Mouse (Mus musculus) heart, embryonic 14.5 days (tissue): Measurements from ENCODE around the gene Dbndd1. TPM values are rescaled to one million over a fixed set of nuclear protein-coding genes. Genes with fewer than 3 reads are reported as not detected.

Experiments
- ATAC-seq: fragments of 200-750 bp; cut with Nextera tagmentation; 2 replicates; pipeline ENCODE4 v1.8.0; 2017; ENCODE audit warnings: low read depth, moderate TSS enrichment; ENCODE audit not compliant: insufficient number of reproducible peaks, insufficient read depth, low FRiP score
- H3K27ac ChIP-seq, 2 experiments: fragments of 200-500 bp in 1 of 2; fragments of 300-500 bp in 1 of 2; sonication (generic) in 1 of 2; replicated peaks in 1 of 2; 2 replicates each; pipeline ENCODE4 v1.5.1; 2012 to 2014; ENCODE audit warnings: low read depth in 2 of 2, low read length in 2 of 2, control low read depth in 1 of 2, mild to moderate bottlenecking in 1 of 2, mixed read lengths in 1 of 2; ENCODE audit not compliant: control insufficient read depth in 1 of 2, insufficient read depth in 1 of 2
- H3K27me3 ChIP-seq: fragments of 300-500 bp; sonication (generic); 2 replicates; pipeline ENCODE4 v1.6.1; 2014; ENCODE audit warnings: mild to moderate bottlenecking, low read length, control low read depth; ENCODE audit not compliant: control insufficient read depth, insufficient read depth
- H3K36me3 ChIP-seq: fragments of 300-500 bp; sonication (generic); 2 replicates; pipeline ENCODE4 v1.6.1; 2014; ENCODE audit warnings: mild to moderate bottlenecking, control low read depth, low read length, mixed read lengths; ENCODE audit not compliant: control insufficient read depth, insufficient read depth
- H3K4me1 ChIP-seq, 2 experiments: fragments of 200-500 bp in 1 of 2; fragments of 300-500 bp in 1 of 2; sonication (generic) in 1 of 2; 2 replicates each; pipeline ENCODE4 v1.6.1; 2012 to 2014; ENCODE audit warnings: low read length in 2 of 2, control low read depth in 1 of 2, mixed read lengths in 1 of 2; ENCODE audit not compliant: control insufficient read depth in 2 of 2, insufficient read depth in 2 of 2
- H3K4me2 ChIP-seq: fragments of 300-500 bp; sonication (generic); 2 replicates; pipeline ENCODE4 v1.6.1; 2014; ENCODE audit warnings: mild to moderate bottlenecking, low read length
- H3K4me3 ChIP-seq, 2 experiments: fragments of 200-500 bp in 1 of 2; fragments of 300-500 bp in 1 of 2; sonication (generic) in 1 of 2; 2 replicates each; pipeline ENCODE4 v1.5.1; 2012 to 2014; ENCODE audit warnings: low read length in 2 of 2, mild to moderate bottlenecking in 2 of 2, control low read depth in 1 of 2, low read depth in 1 of 2, moderate library complexity in 1 of 2; ENCODE audit not compliant: control insufficient read depth in 1 of 2, insufficient read depth in 1 of 2
- H3K9ac ChIP-seq: fragments of 300-500 bp; sonication (generic); 2 replicates; pipeline ENCODE4 v1.6.1; 2014; ENCODE audit warnings: mild to moderate bottlenecking, low read length
- H3K9me3 ChIP-seq: fragments of 300-500 bp; sonication (generic); 2 replicates; pipeline ENCODE4 v1.6.1; 2016; ENCODE audit warnings: low read length, control low read depth; ENCODE audit not compliant: control insufficient read depth
- WGBS: fragments of 180-500 bp; shearing (Covaris S2); extraction: QIAGEN DNeasy Blood & Tissue Kit; methylation state at CpG from one replicate; pipeline ENCODE4 v1.1.7; 2014; 5-methylcytosine and 5-hydroxymethylcytosine counted together
- polyA plus RNA-seq: library from polyadenylated mRNA; unstranded; fragments of >200 nt; fragmentation: Nextera tagmentation; extraction: Ambion mirVana; gene quantifications from 2 replicates; pipeline ENCODE4 v1.2.1, GENCODE M21; 2014

Gene Dbndd1
- polyA plus RNA-seq, 1 experiment from 2014 or later: 1.1 TPM

GRCm38 (mm10) chr8:123505267-123505666 is 10.0 kb downstream of the Dbndd1 start:
- ATAC-seq: no peak
- Histone ChIP-seq H3K36me3 (peaks cover 81% of the 10 kb centered on the region), H3K4me2 (no peak overlapping the region), H3K27me3 (no peaks in the 10 kb centered on the region), H3K4me1 (no peaks in the 10 kb centered on the region), H3K9me3 (no peaks in the 10 kb centered on the region), H3K4me3 (no peak overlapping the region), H3K9ac (no peak overlapping the region), H3K27ac (no peak overlapping the region)
- WGBS: 92% methylated on average over 4 of the region's 4 CpGs

- Histone ChIP-seq H3K4me2 (no peak overlapping the region), H3K4me3 (no peak overlapping the region), H3K4me1 (no peaks in the 10 kb centered on the region), H3K9ac (no peak overlapping the region), H3K9me3 (no peaks in the 10 kb centered on the region), H3K36me3 (peaks cover 86% of the 10 kb centered on the region), H3K27ac (no peak overlapping the region), H3K27me3 (no peaks in the 10 kb centered on the region)
- 91% methylated on average over 9 of the region's 9 CpGs for WGBS
- ATAC-seq: no peak
Observed at GRCm38 (mm10) chr8:123504591-123505195, 10.6 kb downstream of the Dbndd1 start.

GRCm38 (mm10) chr8:123503801-123504467 is 11.3 kb downstream of the Dbndd1 start:
- Histone ChIP-seq H3K27me3 (no peaks in the 10 kb centered on the region), H3K9me3 (no peaks in the 10 kb centered on the region), H3K36me3 (peaks cover 88% of the 10 kb centered on the region), H3K4me3 (no peak overlapping the region), H3K4me2 (no peak overlapping the region), H3K9ac (no peak overlapping the region), H3K4me1 (no peaks in the 10 kb centered on the region), H3K27ac (no peak overlapping the region)
- WGBS: 96% methylated on average over 6 of the region's 6 CpGs
- no peak for ATAC-seq

- 87% methylated on average over 5 of the region's 5 CpGs for WGBS
- Histone ChIP-seq H3K27me3 (no peaks in the 10 kb centered on the region), H3K9me3 (no peaks in the 10 kb centered on the region)
Observed at GRCm38 (mm10) chr8:123502192-123502591, 13.1 kb downstream of the Dbndd1 start.

GRCm38 (mm10) chr8:123499556-123499955 is 15.7 kb downstream of the Dbndd1 start:
- H3K36me3 ChIP-seq: peaks cover 99% of the 10 kb centered on the region
- no peaks in the 10 kb centered on the region for H3K9me3 ChIP-seq
- WGBS: 87% methylated on average over 11 of the region's 11 CpGs
- no peaks in the 10 kb centered on the region for H3K4me1 ChIP-seq
- no peaks in the 10 kb centered on the region for H3K27me3 ChIP-seq
- no peak overlapping the region for H3K4me3 ChIP-seq
- no peak overlapping the region for H3K9ac ChIP-seq
- H3K4me2 ChIP-seq: no peak overlapping the region
- ATAC-seq: no peak
- no peak overlapping the region for H3K27ac ChIP-seq

More at GRCm38 (mm10) chr8:123502192-123502591, 13.1 kb downstream of the Dbndd1 start:
- ATAC-seq: no peak
- no peak overlapping the region for H3K4me3 ChIP-seq
- no peak overlapping the region for H3K9ac ChIP-seq
- no peaks in the 10 kb centered on the region for H3K4me1 ChIP-seq
- peaks cover 99% of the 10 kb centered on the region for H3K36me3 ChIP-seq
- H3K4me2 ChIP-seq: no peak overlapping the region
- H3K27ac ChIP-seq: no peak overlapping the region

- H3K9me3 ChIP-seq: no peaks in the 10 kb centered on the region
- no peak overlapping the region for H3K4me3 ChIP-seq
- H3K27me3 ChIP-seq: no peaks in the 10 kb centered on the region
- no peak for ATAC-seq
- H3K27ac ChIP-seq: no peak overlapping the region
- H3K4me2 ChIP-seq: no peak overlapping the region
- H3K4me1 ChIP-seq: no peaks in the 10 kb centered on the region
- WGBS: 90% methylated on average over 11 of the region's 11 CpGs
- no peak overlapping the region for H3K9ac ChIP-seq
- peaks cover 99% of the 10 kb centered on the region for H3K36me3 ChIP-seq
Observed at GRCm38 (mm10) chr8:123498963-123499362, 16.3 kb downstream of the Dbndd1 start.

GRCm38 (mm10) chr8:123497699-123498098 is 17.6 kb downstream of the Dbndd1 start:
- no peak overlapping the region for H3K4me3 ChIP-seq
- ATAC-seq: no peak
- no peak overlapping the region for H3K9ac ChIP-seq
- no peak overlapping the region for H3K4me2 ChIP-seq
- no peaks in the 10 kb centered on the region for H3K9me3 ChIP-seq
- H3K27ac ChIP-seq: no peak overlapping the region
- H3K4me1 ChIP-seq: no peaks in the 10 kb centered on the region
- H3K36me3 ChIP-seq: peaks cover 99% of the 10 kb centered on the region
- WGBS: 90% methylated on average over 4 of the region's 4 CpGs
- H3K27me3 ChIP-seq: no peaks in the 10 kb centered on the region

GRCm38 (mm10) chr8:123492898-123493297 is 22.4 kb downstream of the Dbndd1 start:
- Histone ChIP-seq H3K27me3 (no peaks in the 10 kb centered on the region), H3K36me3 (peaks cover 97% of the 10 kb centered on the region), H3K4me3 (no peak overlapping the region), H3K9me3 (no peaks in the 10 kb centered on the region), H3K4me2 (no peak overlapping the region), H3K9ac (no peak overlapping the region), H3K4me1 (no peaks in the 10 kb centered on the region), H3K27ac (no peak overlapping the region)
- no peak for ATAC-seq
- WGBS: 92% methylated on average over 9 of the region's 9 CpGs
